Mouse (Mus musculus): ENCODE measurements at regions not wholly inside any gene's neighbourhood (a gene's known extent, or its start where the extent isn't known, plus 50 kb on each side); places are given as distances from the start of the nearest gene placed in this dataset.
A peak's percentile ranks its signal among the peaks of the same experiment; 100 is the strongest.

GRCm38 (mm10) chr14:61986203-61986602, 306.2 kb upstream of the Rnaseh2b start:
- no peak for DNase-seq (ENCODE audit: low spot score in 2 of 2)

DNA sequence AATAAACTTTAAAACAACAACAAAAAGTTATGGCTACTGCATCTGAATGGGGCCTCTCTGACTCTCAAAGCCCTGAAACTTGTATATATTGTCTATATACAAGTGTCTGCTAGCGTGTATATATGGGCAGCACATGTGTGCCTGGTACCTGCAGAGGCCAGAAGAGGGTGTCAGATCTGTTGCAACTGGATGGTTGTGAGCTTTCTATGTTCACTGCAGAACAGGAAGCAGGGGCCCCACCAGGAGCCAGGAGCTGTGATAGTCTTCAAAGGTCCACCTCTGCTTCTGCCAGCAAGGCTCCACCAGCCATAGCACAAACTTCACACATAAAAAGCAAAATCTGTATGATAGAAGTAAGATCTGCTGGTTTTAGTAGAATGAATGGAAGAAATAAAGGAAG, 297.1 kb upstream of the Rnaseh2b start:
- DNase-seq (ENCODE audit: low spot score in 2 of 2) = no peak

DNA sequence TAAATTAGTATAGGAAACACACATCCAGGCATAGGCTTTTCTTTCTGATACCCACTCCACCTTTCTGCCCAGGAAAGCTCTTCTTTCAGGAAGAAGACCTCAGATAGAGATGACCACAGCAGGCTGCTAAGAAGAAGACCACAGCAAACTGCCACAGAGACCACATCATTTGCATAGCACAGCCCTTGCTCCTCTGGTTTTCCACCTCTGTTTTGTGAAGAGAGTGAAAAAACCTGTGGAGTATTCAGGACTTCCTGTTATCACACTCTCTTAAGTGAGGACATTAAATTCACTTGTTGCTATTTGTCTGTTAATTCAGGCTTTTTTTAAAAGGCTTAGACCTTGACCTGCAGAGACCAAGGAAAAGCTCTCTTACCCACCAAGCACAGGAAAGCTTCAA, 294.7 kb upstream of the Rnaseh2b start:
- no peak for DNase-seq (ENCODE audit: low spot score in 2 of 2)

GRCm38 (mm10) chr14:61998259-61998658, 294.1 kb upstream of the Rnaseh2b start:
- no peak for DNase-seq (ENCODE audit: low spot score in 2 of 2)

- no peak for DNase-seq (ENCODE audit: low spot score in 2 of 2)
Measured at GRCm38 (mm10) chr14:62001481-62001949, 290.9 kb upstream of the Rnaseh2b start.

DNA sequence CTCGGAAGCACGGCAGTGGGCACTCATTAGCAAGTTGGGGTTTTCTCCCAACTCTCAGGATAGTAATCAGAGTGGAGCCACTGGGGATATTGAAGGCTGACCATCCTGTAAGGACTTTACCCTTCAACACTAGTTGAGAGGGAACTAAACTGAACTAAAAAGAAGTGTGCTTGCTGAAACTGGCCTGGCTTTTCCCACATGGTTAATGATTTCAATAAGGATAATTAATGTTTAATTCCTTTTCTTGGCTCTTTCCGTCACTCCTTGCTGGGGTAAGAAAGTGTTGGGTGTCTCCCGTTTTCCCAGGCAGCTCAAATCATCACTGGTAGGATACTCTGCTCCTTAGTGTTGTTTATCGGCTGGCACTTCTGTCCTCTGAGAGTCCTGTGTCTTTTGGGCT, 290.3 kb upstream of the Rnaseh2b start:
- DNase-seq (ENCODE audit: low spot score in 2 of 2) = no peak

- DNase-seq (ENCODE audit: low spot score in 2 of 2) = no peak
Measured at GRCm38 (mm10) chr14:62003013-62003781, 289.2 kb upstream of the Rnaseh2b start.

DNA sequence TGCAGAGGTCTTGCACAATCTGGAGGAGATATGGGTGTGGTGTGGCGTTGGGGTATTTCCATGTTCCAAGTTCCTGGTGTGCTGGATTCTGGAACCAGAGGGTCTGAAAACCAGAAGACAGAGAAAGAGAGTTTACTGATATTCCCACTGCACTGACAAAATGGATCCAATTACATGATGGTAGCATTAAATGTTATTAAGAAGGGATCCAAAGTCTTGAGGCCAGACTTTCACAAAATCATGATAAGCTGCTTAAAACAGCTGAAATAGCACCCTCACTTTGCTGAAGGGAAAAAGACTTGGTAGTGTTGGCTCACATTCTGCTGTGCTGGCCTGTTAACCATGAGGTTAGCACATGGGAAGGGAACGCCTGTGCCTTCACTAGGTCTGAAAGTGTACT, 288.6 kb upstream of the Rnaseh2b start:
- DNase-seq (ENCODE audit: low spot score in 2 of 2) = no peak

GRCm38 (mm10) chr14:62008707-62009106, 283.7 kb upstream of the Rnaseh2b start:
- DNase-seq (ENCODE audit: low spot score in 2 of 2) = no peak

DNA sequence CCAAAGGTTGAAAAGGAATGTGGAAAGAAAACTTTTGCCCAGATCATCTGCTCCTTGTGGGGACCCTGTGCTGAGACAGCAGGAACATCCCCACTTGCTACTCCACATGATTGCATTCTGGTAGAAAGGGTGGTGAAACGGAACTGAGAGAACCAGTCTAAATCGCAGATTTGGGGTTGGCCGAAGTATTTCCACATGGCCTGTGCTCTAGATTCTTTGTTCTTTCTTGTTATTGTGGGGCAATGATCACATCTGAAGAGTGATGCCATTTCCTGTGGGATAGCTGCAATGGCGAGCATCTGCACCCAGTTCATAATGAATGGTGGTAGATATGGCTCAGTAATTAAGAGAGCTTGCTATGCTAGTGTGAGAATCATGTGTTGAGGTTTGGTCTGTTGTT, 273.6 kb upstream of the Rnaseh2b start:
- DNase-seq (ENCODE audit: low spot score in 2 of 2) = no peak

DNA sequence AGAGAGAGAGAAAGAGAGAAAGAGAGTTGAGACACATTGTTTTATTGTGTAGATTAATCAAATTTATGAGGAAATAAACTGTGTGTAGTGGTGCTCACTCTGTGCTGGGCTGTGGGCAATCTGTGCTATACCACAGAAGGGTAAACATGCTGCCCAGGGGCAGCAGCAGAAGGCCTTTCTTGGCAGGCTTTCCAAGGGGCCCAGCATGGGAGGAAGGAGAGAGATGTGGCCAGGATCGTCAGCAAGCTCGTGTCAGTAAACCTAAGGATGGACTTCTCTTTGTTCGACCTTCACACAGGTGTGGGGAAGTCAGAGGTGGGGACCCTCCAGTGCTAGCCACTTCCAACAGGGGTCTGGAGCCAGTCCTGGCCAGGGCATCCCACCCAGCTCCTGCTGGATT, 271.4 kb upstream of the Rnaseh2b start:
- DNase-seq (ENCODE audit: low spot score in 2 of 2) = no peak

- DNase-seq (ENCODE audit: low spot score in 2 of 2) = no peak
Measured at GRCm38 (mm10) chr14:62022193-62022592, 270.2 kb upstream of the Rnaseh2b start.

- DNase-seq (ENCODE audit: low spot score in 2 of 2) = no peak
Measured at GRCm38 (mm10) chr14:62023022-62023421, 269.4 kb upstream of the Rnaseh2b start.

DNA sequence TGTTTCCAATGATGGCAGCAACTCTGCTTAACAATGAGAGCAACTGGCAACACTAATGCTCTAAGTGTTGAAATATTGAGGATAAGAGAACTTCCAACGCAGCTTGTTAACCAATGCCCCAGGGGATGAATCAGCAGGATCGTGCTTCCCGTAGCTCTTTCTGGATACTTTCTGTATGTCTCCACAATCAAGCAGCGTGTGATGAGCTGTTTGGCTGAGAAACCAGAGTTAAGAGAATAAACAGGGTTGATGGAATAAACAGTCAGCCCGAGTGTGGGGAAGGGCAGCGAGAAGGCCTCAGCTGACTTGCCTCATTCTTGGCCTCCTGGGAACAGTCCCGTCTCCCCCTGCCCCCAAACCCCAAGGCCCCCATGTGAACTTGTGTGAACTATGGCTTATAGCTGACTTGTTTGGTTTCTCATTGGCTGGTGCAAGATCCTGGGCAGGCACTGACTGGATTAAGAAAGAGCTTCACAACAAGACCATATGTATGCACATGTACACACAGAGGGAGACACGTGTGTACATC, 264.6 kb upstream of the Rnaseh2b start:
- DNase-seq (ENCODE audit: low spot score in 2 of 2) = no peak

- no peak for DNase-seq (ENCODE audit: low spot score in 2 of 2)
Measured at GRCm38 (mm10) chr14:62030059-62030458, 262.3 kb upstream of the Rnaseh2b start.

GRCm38 (mm10) chr14:62033661-62034060, 258.7 kb upstream of the Rnaseh2b start:
- DNase-seq (ENCODE audit: low spot score in 2 of 2) = no peak

- no peak for DNase-seq (ENCODE audit: low spot score in 2 of 2)
Measured at GRCm38 (mm10) chr14:62034664-62035063, 257.7 kb upstream of the Rnaseh2b start.

DNA sequence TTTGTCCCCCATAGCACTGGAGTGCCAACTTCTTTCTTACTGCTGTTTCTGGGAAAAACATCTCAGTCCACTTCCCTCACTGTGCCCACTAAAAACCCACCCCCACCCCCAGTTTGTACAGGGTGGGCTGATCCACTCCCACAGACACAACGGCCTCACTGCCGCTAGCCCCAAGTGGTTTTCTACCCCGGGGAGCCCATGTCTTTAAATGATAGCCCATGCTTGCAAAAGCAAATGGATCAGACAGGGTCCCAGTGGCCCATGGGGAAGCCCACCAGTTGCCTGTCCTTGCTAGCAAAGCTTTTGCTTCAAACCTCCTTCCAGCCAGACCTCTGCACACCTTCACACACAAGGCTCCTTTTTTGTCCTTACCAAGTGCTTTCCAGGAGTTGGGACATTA, 257.0 kb upstream of the Rnaseh2b start:
- DNase-seq (ENCODE audit: low spot score in 2 of 2) = no peak

- DNase-seq (ENCODE audit: low spot score in 2 of 2) = no peak
Measured at GRCm38 (mm10) chr14:62037514-62037913, 254.9 kb upstream of the Rnaseh2b start.

DNA sequence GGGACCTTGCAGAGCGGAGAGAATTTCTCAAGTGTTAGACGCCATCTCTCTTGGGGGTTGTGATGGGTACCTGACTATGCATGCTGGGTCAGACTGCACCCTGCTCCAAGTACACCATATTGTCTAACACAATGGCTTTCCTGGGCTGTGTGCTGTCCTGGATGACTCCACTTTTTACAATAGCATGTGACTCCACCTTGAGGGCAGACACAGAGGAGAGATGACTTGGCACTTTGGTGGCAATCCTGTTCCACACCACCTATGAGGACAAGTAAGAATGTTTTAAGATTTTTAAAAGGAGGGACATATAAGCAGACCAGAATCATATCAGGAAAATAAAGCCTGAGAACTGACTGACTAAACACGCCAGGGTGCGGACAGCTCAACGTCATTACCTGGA, 254.5 kb upstream of the Rnaseh2b start:
- no peak for DNase-seq (ENCODE audit: low spot score in 2 of 2)

DNA sequence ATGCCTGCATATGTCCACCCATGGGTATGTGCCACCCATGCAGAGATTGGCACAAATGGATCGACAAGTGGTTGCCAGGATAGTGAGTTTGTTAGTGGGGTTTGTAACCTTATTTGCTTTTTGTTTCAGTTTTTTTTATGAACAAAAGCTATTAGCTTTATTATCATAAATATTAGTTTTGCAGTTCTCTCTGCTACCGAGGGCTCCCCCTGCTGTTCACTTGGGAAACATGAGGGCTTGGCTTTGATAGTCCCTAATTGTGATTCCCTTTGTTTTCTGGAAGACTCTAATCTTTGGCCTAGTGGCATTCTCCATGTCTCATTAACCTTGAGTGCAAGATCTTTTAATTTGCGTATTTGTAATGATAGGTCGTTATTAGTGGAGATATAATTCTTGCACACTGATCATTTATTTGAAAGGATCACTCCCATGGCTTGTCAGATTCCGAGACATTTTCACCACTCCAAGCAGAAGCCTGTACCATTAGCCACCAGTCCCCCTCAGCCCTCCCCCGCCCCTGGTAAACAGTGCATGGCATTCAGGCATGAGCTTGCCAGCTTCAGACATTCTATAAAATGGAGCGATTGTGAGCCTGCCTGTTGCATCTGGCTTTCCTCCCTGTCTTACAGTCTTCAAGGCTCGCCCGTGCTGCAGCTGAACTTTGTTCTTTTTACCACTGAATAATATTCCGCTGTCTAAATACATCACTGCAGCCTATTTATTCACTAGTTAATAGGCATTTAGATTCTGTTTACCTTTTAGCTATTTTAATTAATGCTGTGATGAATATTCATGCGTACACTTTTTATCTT, 249.9 kb upstream of the Rnaseh2b start:
- DNase-seq (ENCODE audit: low spot score in 2 of 2) = peak; percentile 69 to 70

- DNase-seq (ENCODE audit: low spot score in 2 of 2) = no peak
Measured at GRCm38 (mm10) chr14:62043117-62043422, 249.3 kb upstream of the Rnaseh2b start.

Measured in adrenal gland, adult 18-20 months (tissue).